Mouse (Mus musculus): ENCODE results near the gene Tmem223.

GRCm38 (mm10) chr19:8770567-8771270 lies at the start of gene Tmem223:
- peak; percentile 32; the same call in 1 of the 2 replicates for TF ChIP-seq CTCF (IDR thresholded peaks at IDR 0.05; ENCODE audit: low read depth)
- no peak for TF ChIP-seq EP300 (IDR thresholded peaks at IDR 0.05; ENCODE audit: low read depth)
